In genomic region chr11:3288521-3289301, GRCm38 (mm10) we compare ENCODE assay signal across 8 mouse cellular contexts. TPM values are rescaled to one million over a fixed set of nuclear protein-coding genes. Genes with fewer than 3 reads are reported as not detected.
A peak's percentile ranks its signal among the peaks of the same experiment; 100 is the strongest.
DNase-seq lines count a peak whose midpoint lies in the region; ATAC-seq and TF ChIP-seq lines count a peak whose summit lies in the region.

TSS of gene Patz1 (plus strand) at chr11:3288874.

- peak; percentile 34 to 67 for DNase-seq in urinary bladder, adult 18-20 months (ENCODE audit: low spot score in 2 of 2)
- DNase-seq in urinary bladder, postnatal 10 days (ENCODE audit: low spot score) = no peak
- peak; percentile 8 for DNase-seq in gastrocnemius, postnatal 25 days
- DNase-seq in induced T-regulatory cell, adult 2 months (ENCODE audit: low read depth) = peak; percentile 57
- DNase-seq in left cerebral cortex, adult 8-10 months (ENCODE audit: low spot score in 2 of 2) = peak in 1 of 2 experiments; percentile 59
- DNase-seq in right cerebral cortex, postnatal 10 days (ENCODE audit: low spot score in 2 of 2) = peak; percentile 63 to 74

- H3K4me1 ChIP-seq in cortical plate, adult 2 months (ENCODE audit: control insufficient read depth, insufficient read depth, low read length) = peaks cover 4% of the 10 kb centered on the region; the same call in 1 of the 2 replicates

- peak; percentile 35; the same call in 1 of the 2 replicates for TF ChIP-seq POLR2A in cortical plate, adult 2 months (IDR thresholded peaks at IDR 0.05; ENCODE audit: extremely low read depth, insufficient read depth, low read length)

- peak within 1 kb of the TSS; percentile 100 for H3K27ac ChIP-seq in cortical plate, adult 2 months (ENCODE audit: insufficient read depth, low read length)

- H3K4me3 ChIP-seq in cortical plate, adult 2 months (ENCODE audit: insufficient read depth, low read length) = peak within 1 kb of the TSS; percentile 83

- TF ChIP-seq CTCF in cortical plate, adult 2 months (IDR thresholded peaks at IDR 0.05; ENCODE audit: extremely low read depth, insufficient read depth, low read length) = no peak

- 0 out of 2 replicates have a peak, but pooled peaks have one; percentile 2 for ATAC-seq in megakaryocyte, adult 5-6 weeks (ENCODE audit: poor library complexity, severe bottlenecking)

RNA-seq across cellular contexts. Expression of gene Patz1, which starts in this region (rescaled TPM):
- 29.0 and 30.1 TPM in 2 replicates for polyA plus RNA-seq in cortical plate, adult 2 months (2012; rRNA removed)
- 1 to 10 TPM; 9.2 to 9.6 TPM for total RNA-seq in gastrocnemius, postnatal 25 days (2021)
- total RNA-seq in left cerebral cortex, adult 8-10 months (2022) = 10 to 100 TPM; 53.4 to 57.4 (median 54.1) TPM
- 25.6 and 27.7 TPM in 2 replicates for total RNA-seq in megakaryocyte, adult 5-6 weeks (2015)
- total RNA-seq in megakaryocyte, adult 5-6 weeks (2017) = 27.2 and 33.2 TPM in 2 replicates
